Mouse (Mus musculus) frontal cortex, adult (tissue): ENCODE measurements around the gene Gm21788.
"Not testable (repeated sequence)": the region's sequence is repeated elsewhere in the genome, so short reads cannot be mapped to it uniquely, and the experiment has no call there.

Experiments used
- ATAC-seq: cut with Nextera tagmentation; 2 replicates; pipeline ENCODE4 v1.9.2; 2017; ENCODE audit warnings: mild to moderate bottlenecking, moderate library complexity, mixed read lengths; ENCODE audit not compliant: low TSS enrichment

The Gm21788 gene

DNA sequence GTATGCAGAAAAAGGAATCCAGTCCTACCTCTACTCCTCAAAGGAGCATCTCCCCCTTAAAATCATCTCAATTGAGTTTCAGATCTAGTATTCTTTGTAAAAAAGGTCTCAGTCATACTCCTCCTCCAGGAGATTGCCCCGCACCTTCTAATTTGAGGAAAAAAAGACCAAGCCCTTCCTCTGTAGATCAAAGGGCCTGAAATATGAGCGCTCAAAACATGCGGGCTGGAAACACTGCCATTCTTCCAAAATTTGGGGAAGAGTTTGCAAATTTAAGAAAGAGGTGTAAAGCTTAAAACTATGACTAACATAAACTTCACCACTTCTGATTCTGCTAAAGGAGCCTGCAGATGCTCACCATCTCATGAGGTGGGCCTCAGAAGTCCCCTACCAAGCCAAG lies at the start of gene Gm21788:
TSS of gene Gm21788 (plus strand) at position 301 of the 400 bp plus-strand sequence.
- ATAC-seq: not testable (repeated sequence)
